Mouse (Mus musculus) sigmoid colon, adult 10 weeks (tissue): Measurements from ENCODE around the gene Fra10ac1. TPM values are rescaled to one million over a fixed set of nuclear protein-coding genes. Genes with fewer than 3 reads are reported as not detected.

Experiments
- polyA plus RNA-seq: library from polyadenylated mRNA; stranded (reverse); fragments of 350-450 nt; fragmentation: Illumina TruSeq; extraction: RNeasy Lipid Tissue Mini Kit (QIAGEN cat#74804); gene quantifications from one replicate; pipeline ENCODE4 v1.2.3, GENCODE M21; 2014; ENCODE audit warnings: low read depth, low replicate concordance

Gene Fra10ac1
- 66.7 TPM for polyA plus RNA-seq

GRCm38 (mm10) chr19:38223905-38224684 is at the start of gene Fra10ac1:
TSS of gene Fra10ac1 (minus strand) at chr19:38224156.

DNA sequence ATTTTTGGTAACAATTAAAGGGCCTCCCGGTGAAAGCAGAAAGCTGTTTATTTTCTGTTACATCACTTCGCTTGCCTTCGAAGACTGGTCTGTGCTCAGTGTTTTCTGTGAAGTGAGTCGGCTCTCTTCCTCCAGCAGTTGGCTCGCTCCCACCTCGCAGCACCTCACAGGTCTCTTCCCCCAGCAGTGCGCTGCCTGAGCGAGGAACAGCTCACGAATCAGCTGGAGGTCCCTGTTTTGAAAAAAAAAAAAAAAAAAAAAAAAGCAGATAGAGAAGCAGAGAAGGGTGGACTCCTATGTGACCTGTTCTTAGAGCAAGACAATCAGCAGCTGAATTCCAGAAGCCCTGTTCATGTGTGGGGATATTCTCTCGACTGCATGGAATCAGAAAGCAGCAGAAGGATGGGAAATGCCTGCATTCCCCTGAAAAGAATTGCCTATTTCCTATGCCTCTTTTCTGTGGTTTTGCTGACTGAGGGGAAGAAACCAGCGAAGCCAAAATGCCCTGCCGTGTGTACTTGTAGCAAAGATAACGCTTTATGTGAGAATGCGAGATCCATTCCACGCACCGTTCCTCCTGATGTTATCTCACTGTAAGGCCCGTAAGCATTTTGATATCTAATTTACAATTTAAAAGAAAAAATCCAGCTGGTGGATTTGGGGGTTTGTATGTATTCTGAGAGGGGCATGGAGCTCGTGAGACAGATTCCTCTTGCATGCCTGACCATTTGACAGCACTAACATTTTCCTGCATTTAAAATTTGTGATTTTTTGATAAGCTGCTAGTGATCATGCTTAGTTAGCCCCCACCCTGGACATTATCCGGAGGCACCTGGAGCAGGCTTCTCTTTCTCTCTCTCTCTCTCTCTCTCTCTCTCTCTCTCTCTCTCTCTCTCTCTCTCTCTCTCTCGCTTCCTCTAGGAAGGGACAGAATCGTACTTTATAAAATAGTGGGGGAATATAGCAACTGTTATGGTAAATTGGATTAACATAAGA is 40.8 kb upstream of the Fra10ac1 start, which contains the start of gene Lgi1:
Gene Lgi1, plus strand, starts transcription at position 32 of the 996 bp plus-strand sequence.

Other genes starting within 250 kb of the Fra10ac1 start
- gene Myof, start 180.6 kb downstream of the Fra10ac1 start, polyA plus RNA-seq: 54.5 TPM
- 14.8 TPM for gene Cep55, start 169.1 kb downstream of the Fra10ac1 start, polyA plus RNA-seq
- gene Ffar4, start 127.1 kb downstream of the Fra10ac1 start, polyA plus RNA-seq: 10.8 TPM
- 27.0 TPM for gene Rbp4, start 98.9 kb downstream of the Fra10ac1 start, polyA plus RNA-seq
- gene Pde6c, start 91.4 kb downstream of the Fra10ac1 start, polyA plus RNA-seq: not detected
- gene Lgi1, start 40.4 kb upstream of the Fra10ac1 start, polyA plus RNA-seq: 2.6 TPM
- gene Slc35g1, start 171.8 kb upstream of the Fra10ac1 start, polyA plus RNA-seq: 239 TPM